Mouse (Mus musculus) liver, embryonic 14.5 days (tissue): Measurements from ENCODE around the gene Sigirr. TPM values are rescaled to one million over a fixed set of nuclear protein-coding genes. Genes with fewer than 3 reads are reported as not detected.

Experiments
- ATAC-seq: fragments of 200-750 bp; cut with Nextera tagmentation; 2 replicates; pipeline ENCODE4 v1.8.0; 2017; ENCODE audit warnings: moderate number of reproducible peaks, mild to moderate bottlenecking, moderate library complexity; ENCODE audit not compliant: insufficient read depth
- DNase-seq, 3 experiments: peaks; one replicate each; pipeline ENCODE4 v3.0.0-alpha.2; 2012 to 2013; ENCODE audit warnings: low read depth in 3 of 3, low spot score in 3 of 3
- H3K27ac ChIP-seq: fragments of 300-500 bp; sonication (generic); 2 replicates; pipeline ENCODE4 v1.5.1; 2014; ENCODE audit warnings: moderate library complexity, mild to moderate bottlenecking, control low read depth, inconsistent platforms
- H3K27me3 ChIP-seq: fragments of 300-500 bp; sonication (generic); 2 replicates; pipeline ENCODE4 v1.6.1; 2014; ENCODE audit warnings: mild to moderate bottlenecking, low read length, moderate library complexity; ENCODE audit not compliant: control insufficient read depth, insufficient read depth
- H3K36me3 ChIP-seq: fragments of 300-500 bp; sonication (generic); replicated peaks from 2 replicates; pipeline ENCODE4 v1.6.1; 2014; ENCODE audit warnings: low read depth; ENCODE audit not compliant: control insufficient read depth, insufficient read depth
- H3K4me1 ChIP-seq, 2 experiments: fragments of 200-500 bp in 1 of 2; fragments of 300-500 bp in 1 of 2; sonication (generic) in 1 of 2; replicated peaks; 2 replicates each; pipeline ENCODE4 v1.6.1; 2012 to 2014; ENCODE audit warnings: antibody characterized with exemption in 1 of 2, inconsistent platforms in 1 of 2, low read length in 1 of 2; ENCODE audit not compliant: control insufficient read depth in 2 of 2, insufficient read depth in 2 of 2
- H3K4me2 ChIP-seq: fragments of 300-500 bp; sonication (generic); 2 replicates; pipeline ENCODE4 v1.6.1; 2014; ENCODE audit warnings: low read depth, mild to moderate bottlenecking, control low read depth, moderate library complexity
- H3K4me3 ChIP-seq, 2 experiments: fragments of 200-500 bp in 1 of 2; fragments of 300-500 bp in 1 of 2; sonication (generic) in 1 of 2; 2 replicates each; pipeline ENCODE4 v1.5.1; 2012 to 2014; ENCODE audit warnings: low read depth in 2 of 2, low read length in 2 of 2, mild to moderate bottlenecking in 2 of 2, control low read depth in 1 of 2, inconsistent platforms in 1 of 2, moderate library complexity in 1 of 2; ENCODE audit not compliant: insufficient read depth in 1 of 2
- H3K9ac ChIP-seq: fragments of 300-500 bp; sonication (generic); replicated peaks from 2 replicates; pipeline ENCODE4 v1.6.1; 2014; ENCODE audit warnings: mild to moderate bottlenecking, control low read depth, moderate library complexity
- H3K9me3 ChIP-seq: fragments of 300-500 bp; sonication (generic); 2 replicates; pipeline ENCODE4 v1.6.1; 2016; ENCODE audit warnings: low read length, mixed read lengths; ENCODE audit not compliant: control insufficient read depth
- CTCF ChIP-seq: IDR thresholded peaks from 2 replicates; pipeline ENCODE4 v1.5.1; 2016; ENCODE audit warnings: antibody characterized with exemption, low read depth, control low read depth
- EP300 ChIP-seq: IDR thresholded peaks from 2 replicates; pipeline ENCODE4 v1.6.1; 2016; ENCODE audit warnings: antibody characterized with exemption, low read depth
- WGBS: fragments of 180-500 bp; shearing (Covaris S2); extraction: QIAGEN DNeasy Blood & Tissue Kit; methylation state at CpG from one replicate; pipeline ENCODE4 v1.1.7; 2014; ENCODE audit not compliant: insufficient replicate concordance; 5-methylcytosine and 5-hydroxymethylcytosine counted together
- polyA plus RNA-seq, 2 experiments: library from polyadenylated mRNA; depleted of rRNA in 1 of 2; stranded (reverse) in 1 of 2; unstranded in 1 of 2; fragments of >200 nt; fragmentation: Nextera tagmentation in 1 of 2; extraction: Ambion mirVana in 1 of 2; gene quantifications; 2 replicates each; pipeline versions ENCODE4 v1.2.1 to v1.2.3; 2012 to 2014

Gene Sigirr
- polyA plus RNA-seq, 2 experiments: 9.8 to 18.4 TPM

DNA sequence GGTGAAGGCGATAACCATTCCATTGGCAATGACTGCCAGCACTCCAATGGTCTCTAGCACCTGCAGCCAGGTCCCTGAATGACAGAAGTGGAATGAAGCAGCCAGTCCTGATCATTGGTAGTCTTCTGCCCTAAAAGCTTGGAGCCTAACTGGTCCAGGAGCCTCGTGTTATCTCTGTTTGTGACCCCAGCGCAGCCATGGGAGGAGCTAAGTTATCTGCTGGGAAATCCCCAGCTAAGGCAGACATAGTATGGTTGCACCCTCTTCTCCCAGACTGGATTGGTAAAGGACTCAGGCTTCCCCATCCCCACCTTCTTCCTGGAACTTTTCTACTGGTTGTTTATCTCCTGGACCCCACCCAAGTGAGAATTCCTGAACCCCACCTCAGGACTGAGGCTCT lies 2.8 kb upstream of the Sigirr start:
- WGBS: 30% methylated on average over 3 of the region's 3 CpGs
- no peak overlapping the region for H3K4me3 ChIP-seq
- H3K4me1 ChIP-seq: peaks cover 14 to 17% of the 10 kb centered on the region in 2 experiments
- no peak for TF ChIP-seq CTCF
- TF ChIP-seq EP300: no peak
- H3K27ac ChIP-seq: no peak overlapping the region
- H3K4me2 ChIP-seq: peak overlapping the region; percentile 41
- peak; percentile 73; the same call in 1 of the 2 replicates for ATAC-seq
- peak in 1 of 3 experiments; percentile 80 for DNase-seq
- H3K9me3 ChIP-seq: no peaks in the 10 kb centered on the region
- H3K27me3 ChIP-seq: peaks cover 13% of the 10 kb centered on the region
- 0 out of 2 replicates have a peak overlapping the region, but pooled peaks have one; percentile 13 for H3K9ac ChIP-seq
- H3K36me3 ChIP-seq: no peaks in the 10 kb centered on the region

DNA sequence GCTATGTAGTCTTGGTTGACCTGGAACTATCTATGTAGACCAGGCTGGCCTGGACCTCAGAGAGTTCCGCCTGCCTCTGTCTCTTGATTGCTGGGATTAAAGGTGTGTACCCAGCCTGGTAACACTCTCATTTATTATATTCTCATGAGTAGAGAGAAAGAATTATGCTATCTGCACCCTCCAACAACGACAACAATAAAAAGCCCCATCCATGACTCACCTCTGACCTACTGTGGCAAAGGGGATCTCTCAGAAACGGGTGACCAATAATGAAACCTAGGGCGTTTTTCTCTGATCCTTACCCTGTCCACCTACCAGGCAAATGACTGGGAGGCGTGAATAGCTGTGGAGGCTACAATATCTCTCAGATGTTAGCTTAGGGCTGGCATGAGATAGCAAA lies 3.2 kb downstream of the Sigirr start:
- no peaks in the 10 kb centered on the region for H3K9me3 ChIP-seq
- WGBS: 55% methylated on average over 5 of the region's 5 CpGs
- H3K4me2 ChIP-seq: no peak overlapping the region; the same call in 1 of the 2 replicates
- peaks cover 19 to 29% of the 10 kb centered on the region in 2 experiments for H3K4me1 ChIP-seq
- TF ChIP-seq EP300 (no peak), CTCF (no peak)
- no peak overlapping the region for H3K27ac ChIP-seq
- no peak for DNase-seq
- no peak for ATAC-seq
- H3K27me3 ChIP-seq: peaks cover 13% of the 10 kb centered on the region
- H3K36me3 ChIP-seq: no peaks in the 10 kb centered on the region
- no peak overlapping the region for H3K4me3 ChIP-seq
- no peak overlapping the region for H3K9ac ChIP-seq

DNA sequence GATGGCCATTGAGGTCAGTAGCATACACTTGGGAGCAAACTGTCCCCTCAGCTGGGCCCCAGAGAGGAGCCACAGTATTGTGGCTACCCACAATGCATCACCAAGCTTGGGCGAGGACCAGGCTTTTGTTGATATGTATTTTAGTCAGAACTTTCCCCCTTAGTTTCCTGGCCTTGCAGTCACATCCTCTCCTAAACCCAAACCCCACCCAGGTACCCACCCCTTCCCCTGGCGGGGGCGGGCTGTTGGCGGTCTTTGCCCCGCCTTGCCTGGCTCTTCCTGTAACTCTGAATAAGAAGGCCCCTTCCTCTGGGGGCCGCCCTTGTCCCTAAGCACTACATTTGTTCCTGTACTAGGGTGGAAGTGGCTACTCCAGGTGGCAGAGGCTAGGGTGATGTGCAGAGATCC lies 3.7 kb downstream of the Sigirr start:
- peak overlapping the region in 1 of 2 experiments; percentile 24; a peak in 2 of 4 replicates for H3K4me3 ChIP-seq
- ATAC-seq (peak; percentile 41; the same call in 1 of the 2 replicates), DNase-seq (peak; percentile 34 to 57 (median 51))
- H3K4me1 ChIP-seq: peaks cover 21 to 31% of the 10 kb centered on the region in 2 experiments
- no peak for TF ChIP-seq EP300
- TF ChIP-seq CTCF: peak; percentile 37; the same call in 1 of the 2 replicates
- no peak overlapping the region for H3K9ac ChIP-seq
- peak overlapping the region; percentile 37 for H3K4me2 ChIP-seq
- H3K36me3 ChIP-seq: no peaks in the 10 kb centered on the region
- H3K9me3 ChIP-seq: no peaks in the 10 kb centered on the region
- H3K27me3 ChIP-seq: peaks cover 13% of the 10 kb centered on the region
- 9% methylated on average over 6 of the region's 6 CpGs for WGBS
- H3K27ac ChIP-seq: peak overlapping the region; percentile 4; the same call in 1 of the 2 replicates

DNA sequence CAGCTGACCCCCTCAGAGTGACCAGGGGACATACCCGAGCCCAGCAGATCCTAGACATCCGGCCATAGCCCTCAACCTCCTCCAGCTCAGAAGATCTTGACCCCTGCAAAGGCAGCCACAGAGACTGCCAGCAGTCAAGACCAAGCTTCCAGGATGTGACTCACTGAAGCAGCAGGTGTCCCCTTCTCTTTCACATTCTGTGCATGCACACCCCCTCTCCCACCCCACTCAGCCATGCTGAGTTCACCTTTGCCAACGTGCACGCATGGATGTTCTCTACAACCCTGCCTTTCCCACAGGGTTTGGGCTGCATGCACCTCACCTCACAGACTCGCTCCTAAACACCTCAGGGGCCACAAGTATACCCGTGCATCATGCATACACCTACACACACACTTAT lies 4.4 kb downstream of the Sigirr start:
- Histone ChIP-seq H3K9ac (no peak overlapping the region), H3K36me3 (no peaks in the 10 kb centered on the region), H3K27me3 (peaks cover 13% of the 10 kb centered on the region), H3K4me2 (peak overlapping the region; percentile 37), H3K9me3 (no peaks in the 10 kb centered on the region), H3K4me1 (peaks cover 21 to 31% of the 10 kb centered on the region in 2 experiments), H3K27ac (no peak overlapping the region), H3K4me3 (peak overlapping the region; percentile 4 to 24; a peak in 2 of 4 replicates)
- no peak for ATAC-seq
- 50% methylated on average over 6 of the region's 6 CpGs for whole genome bisulfite sequencing
- DNase-seq: no peak
- no peak for TF ChIP-seq EP300
- TF ChIP-seq CTCF: no peak

DNA sequence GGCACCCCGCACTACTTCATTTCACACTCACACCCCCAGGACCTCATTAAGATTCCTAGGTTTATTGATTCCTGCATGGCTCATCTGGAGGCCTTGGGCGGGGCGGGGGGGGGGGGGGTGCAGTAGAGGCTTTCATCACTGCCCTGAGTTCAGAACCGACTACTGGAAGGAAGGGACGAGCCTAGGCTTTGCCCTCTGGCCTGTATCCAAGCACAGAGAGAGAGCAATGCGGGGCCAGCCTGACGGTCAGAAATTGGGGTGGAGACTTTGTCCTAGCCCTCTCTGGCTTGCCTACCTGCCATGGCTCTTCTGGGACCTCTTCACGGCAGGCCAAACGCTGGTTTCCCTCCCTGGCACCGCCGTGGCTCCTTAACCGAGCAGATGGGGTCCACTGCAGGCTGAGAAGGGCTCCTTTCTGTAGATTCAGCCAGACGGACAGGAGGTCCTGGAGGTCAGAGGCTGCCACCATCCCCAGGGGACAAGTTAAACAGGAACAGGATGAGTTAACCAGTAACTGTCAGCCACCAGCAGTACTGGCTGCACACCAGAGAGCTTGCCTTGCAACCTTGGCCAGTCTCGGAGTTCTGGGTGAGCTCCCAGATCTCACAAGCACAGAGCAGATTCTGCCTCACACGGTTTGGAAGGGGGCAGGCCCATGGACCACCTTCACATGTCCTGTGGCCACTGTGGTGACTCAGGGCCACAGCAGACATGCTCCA lies 5.7 kb downstream of the Sigirr start:
- Histone ChIP-seq H3K4me1 (peaks cover 21 to 27% of the 10 kb centered on the region in 2 experiments), H3K9ac (no peak overlapping the region), H3K36me3 (no peaks in the 10 kb centered on the region), H3K9me3 (no peaks in the 10 kb centered on the region), H3K27ac (no peak overlapping the region), H3K4me3 (no peak overlapping the region), H3K27me3 (peaks cover 5% of the 10 kb centered on the region), H3K4me2 (peak overlapping the region; percentile 37)
- TF ChIP-seq CTCF (no peak), EP300 (no peak)
- 66% methylated on average over 15 of the region's 15 CpGs for WGBS
- DNase-seq: no peak
- peak; percentile 14; the same call in 1 of the 2 replicates for ATAC-seq
